Mouse (Mus musculus) B cell, adult (primary cell): ENCODE results near the gene Pttg1. TPM values are rescaled to one million over a fixed set of nuclear protein-coding genes. Genes with fewer than 3 reads are reported as not detected.

Source experiments
- total RNA-seq: library from RNA; stranded (reverse); gene quantifications from 4 replicates; pipeline ENCODE4 v1.2.4, GENCODE M21; 2023; ENCODE audit not compliant: inconsistent age

The Pttg1 gene
- total RNA-seq = 35.3 to 57.3 TPM (median 41.3 TPM) in 4 replicates

DNA sequence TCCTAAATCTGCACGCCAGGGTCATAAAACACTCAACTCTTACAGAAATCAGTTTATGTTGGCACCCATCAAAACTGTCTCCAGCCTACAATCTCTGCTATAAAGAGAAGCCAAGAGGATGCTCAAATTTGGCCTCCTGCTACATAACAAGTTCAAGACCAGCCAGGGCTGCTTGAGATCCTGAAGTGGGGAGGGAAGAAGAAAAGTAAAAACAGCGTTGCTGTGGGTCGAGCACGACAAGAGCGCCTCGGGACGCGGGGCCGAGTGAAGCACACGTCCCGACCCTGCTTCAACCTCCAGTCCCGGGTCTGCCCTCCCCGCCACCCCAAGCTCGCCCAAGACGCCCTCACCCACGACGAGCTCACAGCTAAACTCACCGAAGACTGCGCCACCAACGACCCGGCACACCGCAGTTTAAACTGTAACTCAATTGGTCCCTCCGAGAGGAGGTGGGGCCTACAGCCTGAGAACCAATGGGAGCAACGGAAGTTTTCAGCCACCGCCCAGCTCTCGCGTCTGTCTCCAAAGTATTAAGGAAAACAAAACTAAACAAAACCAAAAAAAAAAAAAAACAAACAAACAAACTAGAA lies at the start of gene Pttg1:
Gene Pttg1, minus strand, starts transcription at position 428 of the 590 bp plus-strand sequence.

DNA sequence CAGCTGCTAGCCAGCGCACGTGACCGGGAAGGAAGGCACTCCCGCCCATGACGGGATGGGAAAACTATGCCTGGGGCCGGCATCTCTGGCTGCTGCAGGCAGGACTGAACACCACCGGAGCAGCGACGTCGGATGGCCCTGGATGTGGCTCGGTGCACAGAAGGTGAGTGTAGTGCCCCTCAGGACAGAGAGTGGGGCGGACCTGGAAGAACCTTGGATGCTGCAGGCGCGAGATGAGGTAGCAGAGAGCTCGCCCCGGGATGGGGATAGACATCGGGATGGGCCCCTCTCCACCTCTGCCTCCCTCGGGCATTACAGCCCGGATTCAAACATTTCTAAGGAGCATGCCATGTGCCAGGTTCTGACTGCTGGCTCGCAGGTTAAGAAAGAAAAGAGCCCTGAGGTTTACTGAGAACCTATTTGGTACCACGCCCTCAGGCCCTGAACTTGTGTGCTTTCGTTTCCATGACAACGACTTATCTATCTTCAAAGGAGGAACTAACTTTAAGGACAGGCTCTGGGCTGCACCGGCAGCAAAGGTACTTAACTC lies 48.2 kb upstream of the Pttg1 start, which contains the start of gene C1qtnf2:
Gene C1qtnf2, plus strand, starts transcription at position 52 of the 550 bp plus-strand sequence.

DNA sequence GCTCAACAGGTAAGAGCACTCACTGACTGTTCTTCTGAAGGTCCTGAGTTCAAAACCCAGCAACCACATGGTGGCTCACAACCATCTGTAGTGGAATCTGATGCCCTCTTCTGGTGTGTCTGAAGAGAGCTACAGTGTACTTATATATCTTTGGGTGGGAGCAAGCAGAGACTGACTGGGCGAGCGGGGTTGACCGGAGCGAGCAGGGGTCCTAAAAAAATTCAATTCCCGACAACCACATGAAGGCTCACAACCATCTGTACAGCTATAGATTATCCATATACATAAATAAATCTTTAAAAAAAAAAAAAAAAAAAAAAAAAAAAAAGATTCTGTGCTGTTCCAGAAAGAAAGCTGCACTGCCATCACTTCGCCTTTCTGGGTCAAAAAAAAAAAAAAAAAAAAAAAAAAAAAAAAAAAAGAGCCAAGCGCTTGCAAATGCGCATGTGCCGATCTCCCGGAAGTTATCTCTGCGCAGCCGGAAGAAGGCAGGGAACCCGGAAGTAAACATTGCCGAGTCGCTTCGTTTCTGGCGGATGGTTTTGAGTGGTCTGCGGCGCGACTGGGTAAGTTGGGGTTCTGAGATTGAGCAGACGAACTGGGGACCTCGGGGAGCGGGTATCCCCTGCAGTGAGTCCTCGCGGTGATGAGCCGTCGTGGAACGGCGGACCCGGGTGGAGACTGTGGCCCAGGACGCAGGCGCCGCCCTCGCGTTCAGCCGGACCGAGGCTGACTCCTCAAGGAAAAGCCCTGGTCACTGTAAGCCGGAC lies 7.4 kb upstream of the Pttg1 start, which contains the start of gene Slu7:
Gene Slu7, plus strand, starts transcription at position 491 of the 770 bp plus-strand sequence.

Other genes with a start within 250 kb of the Pttg1 start
- 98.9 to 113 TPM (median 100 TPM) in 4 replicates for gene Slu7, start 7.5 kb upstream of the Pttg1 start, total RNA-seq
- not detected in 4 replicates for gene C1qtnf2, start 48.0 kb upstream of the Pttg1 start, total RNA-seq
- gene Ccnjl, start 102.5 kb upstream of the Pttg1 start, total RNA-seq = 0.19 TPM in 1 of 4 replicates, not detected in the others
- gene 4933415A04Rik, start 160.8 kb upstream of the Pttg1 start, total RNA-seq = 0.24 TPM in 1 of 4 replicates, not detected in the others
- not detected in 4 replicates for gene Fabp6, start 175.3 kb upstream of the Pttg1 start, total RNA-seq